Mouse (Mus musculus): ENCODE results near the gene Ilvbl.
A peak's percentile ranks its signal among the peaks of the same experiment; 100 is the strongest.
"Not testable (repeated sequence)": the region's sequence is repeated elsewhere in the genome, so short reads cannot be mapped to it uniquely, and the experiment has no call there.

Gene Ilvbl

DNA sequence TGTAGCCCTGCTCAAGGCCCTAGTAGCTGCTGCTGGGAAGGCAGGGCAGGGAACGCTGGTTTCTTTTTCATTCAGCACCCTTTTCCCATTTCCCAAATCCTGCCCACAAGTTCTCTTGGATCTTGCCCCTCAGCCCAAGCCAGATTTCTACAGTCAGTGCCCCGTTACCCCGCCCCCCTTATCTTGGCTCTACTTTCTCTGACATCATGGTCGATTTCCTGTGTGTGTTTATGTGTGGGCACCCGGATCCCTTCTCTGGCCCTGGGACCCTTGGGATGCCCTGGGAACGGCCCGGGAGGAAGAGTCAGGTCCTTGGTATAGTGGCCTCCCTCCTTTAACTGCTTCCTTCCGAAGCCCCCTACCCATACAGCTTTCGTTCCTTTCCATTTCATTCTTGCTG lies 16.6 kb downstream of the Ilvbl start:
- DNase-seq (ENCODE audit: low read depth, low spot score): no peak

DNA sequence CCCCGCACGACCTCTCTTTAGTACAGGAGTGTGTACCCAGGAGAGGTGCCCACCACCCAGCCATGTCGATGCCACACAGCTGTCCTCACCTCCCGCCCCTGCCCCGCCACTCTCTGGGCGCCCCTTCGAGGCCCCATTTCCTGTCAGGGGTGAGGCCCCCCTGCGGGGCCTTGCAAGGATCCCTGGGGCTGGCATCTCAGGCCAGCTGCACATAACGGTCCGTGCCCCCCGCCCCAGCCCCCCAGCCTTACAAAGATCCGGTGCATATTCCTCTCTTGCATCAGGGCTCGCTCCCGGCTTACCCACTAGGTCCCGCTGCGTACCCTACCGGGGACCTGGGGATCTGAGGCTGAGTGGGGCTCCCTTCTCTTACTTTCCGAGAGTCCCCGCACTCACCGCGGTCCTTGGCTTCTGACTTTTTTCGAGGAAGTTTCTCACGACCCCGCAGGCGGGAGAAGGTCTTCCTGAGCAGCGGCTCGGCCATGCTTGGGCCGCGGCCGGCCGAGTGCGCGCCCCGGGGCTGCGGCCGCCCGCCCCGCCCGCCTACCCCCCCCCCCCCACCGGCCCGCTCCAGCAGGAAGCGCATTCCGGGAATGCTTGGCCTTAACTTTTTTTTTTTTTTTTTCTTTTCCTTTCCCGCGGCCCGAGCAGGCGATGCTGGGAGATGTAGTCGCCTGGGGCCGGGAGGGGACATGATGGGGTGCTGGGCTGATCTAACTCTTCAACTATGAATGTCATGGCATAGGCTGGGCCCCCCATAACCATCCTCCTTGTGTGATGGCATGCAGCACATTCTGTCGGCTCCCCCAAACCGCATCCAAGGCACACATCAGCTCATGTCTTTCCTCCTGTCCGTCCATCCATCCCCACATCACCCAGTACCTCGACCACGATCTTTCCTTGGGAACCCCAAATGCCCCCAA lies 17.5 kb downstream of the Ilvbl start, which contains the start of gene Syde1:
Gene Syde1 (minus strand): TSS at position 559 of the 923 bp plus-strand sequence.
- no peak for DNase-seq (ENCODE audit: low read depth, low spot score)

DNA sequence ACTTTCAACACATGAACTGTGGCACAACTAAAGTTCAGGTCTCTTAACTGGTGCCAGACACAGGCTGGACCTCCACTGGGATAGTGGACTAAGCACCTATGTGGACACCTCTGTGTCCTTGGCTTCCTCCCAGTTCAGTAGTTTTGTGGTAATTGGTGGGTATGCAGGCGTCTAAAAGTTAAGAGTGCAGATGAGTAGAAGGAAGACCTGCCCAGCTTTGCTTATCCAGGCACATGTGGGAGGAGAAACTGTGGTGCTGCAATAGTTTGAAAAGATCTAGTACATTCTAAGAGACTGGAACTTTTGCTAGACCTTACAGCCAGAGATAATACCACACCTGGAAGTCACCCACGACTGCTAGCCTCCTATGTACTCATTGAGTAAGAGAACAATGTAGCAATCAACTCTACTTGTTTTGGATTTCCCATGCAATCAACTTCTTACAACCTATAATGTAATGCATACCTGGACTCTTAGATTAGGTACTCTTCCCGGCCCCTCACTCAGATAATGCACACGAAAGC lies 18.8 kb downstream of the Ilvbl start:
- no peak for DNase-seq (ENCODE audit: low read depth, low spot score)

DNA sequence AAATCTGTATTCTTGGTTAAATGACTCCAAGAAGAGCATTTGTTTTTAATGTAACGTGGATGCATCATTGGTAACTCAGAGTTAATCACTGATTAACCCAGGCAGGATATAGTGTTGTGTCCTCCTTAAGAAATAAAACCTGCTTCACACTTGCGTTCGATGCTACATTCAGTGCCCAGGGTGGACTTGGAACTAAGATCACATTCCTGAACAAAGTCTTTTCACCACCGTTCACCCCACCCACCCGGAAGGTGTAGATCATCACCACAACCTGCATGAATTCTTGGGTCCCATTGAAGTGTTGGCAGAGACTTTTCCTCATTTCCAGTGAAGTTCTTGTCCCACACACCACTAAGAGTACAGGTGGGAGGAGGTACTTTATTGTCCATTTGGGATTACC lies 19.6 kb downstream of the Ilvbl start:
- DNase-seq (ENCODE audit: low read depth, low spot score): no peak

DNA sequence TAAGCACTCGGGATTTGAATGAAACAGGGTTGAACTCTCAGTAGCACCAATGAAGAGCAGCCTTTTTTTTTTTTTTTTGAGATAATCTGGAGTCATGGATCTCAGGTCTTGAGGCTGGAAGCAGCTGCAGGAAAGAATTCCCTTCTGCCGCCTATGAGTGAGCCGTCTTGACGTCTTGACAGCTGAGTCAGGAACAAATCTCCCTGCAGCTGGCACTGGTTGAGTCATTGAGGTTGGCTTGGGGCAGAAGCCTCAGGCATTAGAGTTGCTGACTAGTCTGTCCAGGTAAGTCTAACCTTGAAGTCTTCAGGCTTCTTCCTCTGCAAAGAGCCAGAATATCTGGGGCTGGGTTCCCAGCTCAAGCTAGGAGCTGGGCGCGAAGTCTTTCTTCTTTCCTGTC lies 20.0 kb downstream of the Ilvbl start:
- no peak for DNase-seq (ENCODE audit: low read depth, low spot score)

DNA sequence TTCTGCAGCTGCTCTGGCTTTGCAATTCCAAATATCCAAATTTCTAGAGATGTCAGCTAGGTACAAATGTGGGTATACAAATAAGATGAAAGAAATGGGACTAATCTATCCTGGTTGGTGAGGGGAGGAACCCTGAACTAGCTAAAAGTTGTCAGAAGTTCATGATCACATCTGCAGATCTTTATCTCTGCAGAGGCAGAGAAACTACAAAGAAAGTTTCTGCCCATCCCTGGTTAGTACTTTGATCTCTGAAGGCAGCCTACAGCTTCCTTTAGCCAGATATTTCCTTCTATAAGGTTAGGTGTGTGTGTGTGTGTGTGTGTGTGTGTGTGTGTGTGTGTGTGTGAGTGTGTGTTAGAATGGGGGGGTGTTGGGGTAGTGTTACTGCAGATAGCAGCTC lies 20.4 kb downstream of the Ilvbl start:
- no peak for DNase-seq (ENCODE audit: low read depth, low spot score)

DNA sequence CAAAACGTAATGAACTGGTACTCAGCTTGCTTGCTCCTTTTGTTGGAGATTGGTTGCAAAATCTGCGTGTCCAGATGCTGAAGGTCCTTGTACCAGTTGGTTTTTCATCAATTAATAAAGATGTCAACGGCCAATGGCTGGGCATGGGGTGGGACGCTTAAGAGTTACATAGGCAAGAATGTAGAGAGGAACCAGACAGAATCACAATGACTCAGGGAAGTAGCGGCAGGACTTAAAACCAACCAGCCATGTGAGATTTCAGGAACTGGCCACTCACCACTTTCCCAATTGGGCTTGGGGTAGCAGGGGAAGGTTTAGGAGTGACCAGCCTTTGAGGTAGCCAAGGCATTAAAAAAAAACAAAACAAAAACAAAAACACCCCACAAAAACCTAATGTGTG lies 25.7 kb downstream of the Ilvbl start:
- DNase-seq (ENCODE audit: low read depth, low spot score): no peak

DNA sequence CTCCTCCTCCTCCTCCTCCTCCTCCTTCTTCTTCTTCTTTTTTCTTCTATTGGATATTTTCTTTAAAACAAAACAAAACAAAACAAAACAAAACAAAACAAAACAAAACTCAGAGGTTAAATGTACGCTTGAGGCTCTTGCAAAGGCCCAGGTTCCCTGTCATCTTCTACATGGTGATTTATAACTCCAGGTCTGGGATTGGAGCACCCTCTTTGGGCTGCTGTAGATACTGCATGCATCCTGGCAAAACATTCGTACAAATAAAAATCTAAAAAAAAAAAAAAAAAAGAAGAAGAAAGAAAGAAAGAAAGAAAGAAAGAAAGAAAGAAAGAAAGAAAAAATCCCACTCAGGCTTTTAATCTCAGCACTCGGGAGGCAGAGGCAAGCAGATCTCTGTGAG lies 30.9 kb downstream of the Ilvbl start:
- DNase-seq (ENCODE audit: low read depth, low spot score): peak; percentile 9

DNA sequence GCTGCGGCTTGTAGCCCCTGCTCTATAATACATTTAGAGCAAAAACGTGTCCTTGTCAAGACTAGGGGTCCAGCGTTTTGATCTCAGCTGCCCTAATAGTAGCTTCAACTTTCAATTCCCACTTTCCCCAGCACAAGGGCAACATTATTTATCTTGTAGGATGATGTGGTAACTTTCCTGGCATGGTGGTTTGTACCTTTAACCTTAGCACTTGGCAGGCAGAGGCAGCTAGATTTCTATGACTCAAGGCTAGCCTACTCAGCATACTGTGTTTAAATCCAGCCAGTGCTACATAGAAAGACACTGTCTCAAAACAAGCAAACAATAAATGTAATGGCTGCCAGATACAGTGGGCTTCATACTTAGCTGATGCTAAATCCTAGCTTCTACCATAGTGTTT lies 33.5 kb downstream of the Ilvbl start:
- no peak for DNase-seq (ENCODE audit: low read depth, low spot score)

DNA sequence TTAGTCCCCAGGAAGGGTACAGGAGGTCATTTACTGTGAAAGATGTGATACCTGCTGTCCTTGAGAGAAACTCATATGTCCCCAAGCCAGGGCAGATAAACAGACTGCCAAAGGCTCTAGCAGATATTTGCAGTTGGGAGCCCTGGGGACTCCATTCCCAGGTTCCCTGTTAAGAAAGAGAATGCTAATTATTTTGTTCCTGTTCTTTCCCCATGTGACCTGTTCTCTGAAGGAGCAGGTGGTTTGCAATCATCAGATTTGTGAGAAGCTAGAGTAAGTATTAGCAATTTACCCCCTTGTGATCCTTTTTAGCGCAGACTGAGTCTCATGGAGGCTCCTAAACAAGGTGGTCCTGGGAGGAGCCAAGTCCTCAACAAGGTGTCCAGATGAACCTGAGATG lies 43.8 kb downstream of the Ilvbl start, which contains the start of gene Olfr1357:
Gene Olfr1357 (minus strand): TSS at position 101 of the 400 bp plus-strand sequence.
- no peak for DNase-seq (ENCODE audit: low read depth, low spot score)

DNA sequence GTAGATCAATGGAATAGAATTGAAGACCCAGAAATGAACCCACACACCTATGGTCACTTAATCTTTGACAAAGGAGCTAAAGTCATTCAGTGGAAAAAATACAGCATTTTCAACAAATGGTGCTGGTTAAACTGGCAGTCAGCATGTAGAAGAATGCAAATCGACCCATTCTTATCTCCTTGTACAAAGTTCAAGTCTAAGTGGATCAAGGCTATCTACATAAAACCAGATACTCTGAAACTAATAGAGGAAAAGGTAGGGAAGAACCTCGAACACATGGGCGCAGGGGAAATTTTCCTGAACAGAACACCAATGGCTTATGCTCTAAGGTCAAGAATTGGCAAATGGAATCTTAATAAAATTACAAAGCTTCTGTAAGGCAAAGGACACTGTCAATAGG lies 49.0 kb downstream of the Ilvbl start:
- DNase-seq (ENCODE audit: low read depth, low spot score): not testable (repeated sequence)

DNA sequence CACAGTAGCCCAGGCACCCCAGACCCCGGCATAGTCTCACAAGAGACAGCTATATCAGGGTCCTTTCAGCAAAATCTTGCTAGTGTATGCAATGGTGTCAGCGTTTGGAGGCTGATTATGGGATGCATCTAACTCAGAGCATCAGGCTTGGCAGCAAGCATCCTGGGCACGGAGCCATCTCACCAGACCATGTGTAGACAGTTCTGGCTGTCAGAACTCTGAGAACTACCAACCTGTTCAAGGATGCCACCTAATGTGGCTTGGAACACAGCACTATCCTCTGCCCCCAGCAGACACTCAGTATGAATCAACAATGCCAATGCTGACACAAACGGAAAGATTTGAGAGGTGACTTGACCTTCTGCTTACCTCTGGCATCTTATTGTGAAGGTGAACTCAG lies 56.0 kb downstream of the Ilvbl start:
- DNase-seq (ENCODE audit: low read depth, low spot score): no peak

DNA sequence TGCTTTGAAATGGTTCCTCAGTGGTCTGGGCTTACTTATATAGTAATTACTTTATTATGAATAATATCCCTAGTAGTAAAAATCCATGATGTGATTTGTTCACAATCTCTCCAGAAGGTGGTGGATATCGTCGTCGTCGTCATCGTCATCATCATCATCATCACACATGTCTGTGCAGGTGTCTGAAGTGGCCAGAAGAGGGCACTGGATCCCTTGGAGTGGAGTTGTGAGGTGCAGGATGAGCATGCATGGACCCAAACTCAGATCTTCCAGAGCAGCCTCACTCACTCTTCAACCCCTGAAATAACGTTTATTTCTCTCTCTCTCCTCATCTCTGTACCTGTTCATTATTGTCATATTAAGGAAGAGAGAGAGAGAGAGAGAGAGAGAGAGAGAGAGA lies 58.2 kb downstream of the Ilvbl start:
- DNase-seq (ENCODE audit: low read depth, low spot score): no peak
